Mouse (Mus musculus) neural tube, embryonic 13.5 days (tissue): Measurements from ENCODE around the gene Cys1. TPM values are rescaled to one million over a fixed set of nuclear protein-coding genes. Genes with fewer than 3 reads are reported as not detected.
"Not testable (repeated sequence)": the region's sequence is repeated elsewhere in the genome, so short reads cannot be mapped to it uniquely, and the experiment has no call there.

Experiments used
- ATAC-seq: fragments of 200-750 bp; cut with Nextera tagmentation; 2 replicates; pipeline ENCODE4 v1.8.0; 2017; ENCODE audit warnings: low read depth, mild to moderate bottlenecking, moderate TSS enrichment, moderate library complexity
- H3K27ac ChIP-seq: fragments of 300-500 bp; sonication (generic); replicated peaks from 2 replicates; pipeline ENCODE4 v1.5.1; 2015; ENCODE audit warnings: moderate library complexity, mild to moderate bottlenecking, inconsistent platforms
- H3K27me3 ChIP-seq: fragments of 300-500 bp; sonication (generic); 2 replicates; pipeline ENCODE4 v1.6.1; 2015; ENCODE audit warnings: mild to moderate bottlenecking, inconsistent platforms
- H3K36me3 ChIP-seq: fragments of 300-500 bp; sonication (generic); 2 replicates; pipeline ENCODE4 v1.6.1; 2015; ENCODE audit warnings: mild to moderate bottlenecking, inconsistent platforms
- H3K4me1 ChIP-seq: fragments of 300-500 bp; sonication (generic); replicated peaks from 2 replicates; pipeline ENCODE4 v1.6.1; 2015; ENCODE audit warnings: inconsistent platforms
- H3K4me2 ChIP-seq: fragments of 300-500 bp; sonication (generic); 2 replicates; pipeline ENCODE4 v1.6.1; 2015; ENCODE audit warnings: inconsistent platforms, mild to moderate bottlenecking, moderate library complexity
- H3K4me3 ChIP-seq: fragments of 300-500 bp; sonication (generic); 2 replicates; pipeline ENCODE4 v1.5.1; 2015; ENCODE audit warnings: mild to moderate bottlenecking, inconsistent platforms
- H3K9ac ChIP-seq: fragments of 300-500 bp; sonication (generic); 2 replicates; pipeline ENCODE4 v1.6.1; 2015; ENCODE audit warnings: moderate library complexity, mild to moderate bottlenecking, inconsistent platforms
- H3K9me3 ChIP-seq: fragments of 300-500 bp; sonication (generic); 2 replicates; pipeline ENCODE4 v1.6.1; 2016; ENCODE audit warnings: inconsistent platforms
- WGBS: fragments of 180-500 bp; shearing (Covaris S2); methylation state at CpG from one replicate; pipeline ENCODE4 v1.1.7; 2015; 5-methylcytosine and 5-hydroxymethylcytosine counted together
- polyA plus RNA-seq: library from polyadenylated mRNA; unstranded; fragments of >200 nt; fragmentation: Nextera tagmentation; extraction: Ambion mirVana; gene quantifications from 2 replicates; pipeline ENCODE4 v1.2.1, GENCODE M21; 2015

The Cys1 gene
- polyA plus RNA-seq, 1 experiment from 2014 or later = 1.8 TPM

DNA sequence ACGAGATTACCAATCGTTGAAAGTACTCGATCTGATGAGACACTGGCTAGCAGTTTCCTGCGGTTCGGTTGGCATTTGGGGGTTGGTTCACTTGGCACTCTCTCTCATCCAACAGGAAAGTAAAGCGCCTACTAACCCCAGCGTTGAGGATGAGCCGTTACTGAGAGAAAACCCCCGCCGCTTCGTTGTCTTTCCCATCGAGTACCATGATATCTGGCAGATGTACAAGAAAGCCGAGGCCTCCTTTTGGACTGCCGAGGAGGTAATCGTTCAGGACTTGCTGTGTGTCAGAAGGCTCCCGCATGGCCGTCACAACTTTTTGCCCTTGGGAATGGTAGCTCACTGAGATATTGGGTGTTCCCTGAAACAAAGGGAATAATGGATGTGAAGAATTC lies 27.2 kb upstream of the Cys1 start:
- Histone ChIP-seq H3K4me2 (peak overlapping the region; percentile 74), H3K4me3 (peak overlapping the region; percentile 85), H3K4me1 (peaks cover 35% of the 10 kb centered on the region), H3K27me3 (peaks cover 15% of the 10 kb centered on the region), H3K9ac (peak overlapping the region; percentile 79), H3K36me3 (0 out of 2 replicates have a peak, but pooled peaks cover 4% of the 10 kb centered on the region), H3K9me3 (no peaks in the 10 kb centered on the region), H3K27ac (no peak overlapping the region)
- ATAC-seq = no peak
- WGBS = under 1% methylated on average over 17 of the region's 17 CpGs

GRCm38 (mm10) chr12:24707954-24708823 lies 26.6 kb upstream of the Cys1 start, which contains the start of gene Rrm2:
Gene Rrm2, plus strand, starts transcription at chr12:24708241.
- H3K4me2 ChIP-seq = peak within 1 kb of the TSS; percentile 74
- WGBS = under 1% methylated on average over 83 of the region's 83 CpGs
- 0 out of 2 replicates have a peak, but pooled peaks cover 4% of the 10 kb centered on the region for H3K36me3 ChIP-seq
- H3K9ac ChIP-seq = peak within 1 kb of the TSS; percentile 79
- peak within 1 kb of the TSS; percentile 85 for H3K4me3 ChIP-seq
- peaks cover 35% of the 10 kb centered on the region for H3K4me1 ChIP-seq
- H3K27ac ChIP-seq = peak within 1 kb of the TSS; percentile 61
- H3K9me3 ChIP-seq = no peaks in the 10 kb centered on the region
- H3K27me3 ChIP-seq = peaks cover 15% of the 10 kb centered on the region
- peak; percentile 93 for ATAC-seq

- Histone ChIP-seq H3K27ac (no peak overlapping the region), H3K4me1 (peaks cover 35% of the 10 kb centered on the region), H3K36me3 (0 out of 2 replicates have a peak, but pooled peaks cover under 1% of the 10 kb centered on the region), H3K4me3 (peak overlapping the region; percentile 85), H3K9ac (peak overlapping the region; percentile 38; the same call in 1 of the 2 replicates), H3K4me2 (peak overlapping the region; percentile 74), H3K27me3 (peaks cover 15% of the 10 kb centered on the region), H3K9me3 (no peaks in the 10 kb centered on the region)
- WGBS = 0% methylated on average over 9 of the region's 9 CpGs
- no peak; the same call in 1 of the 2 replicates for ATAC-seq
Measured at GRCm38 (mm10) chr12:24707480-24707802, 25.8 kb upstream of the Cys1 start.

- Histone ChIP-seq H3K9me3 (no peaks in the 10 kb centered on the region), H3K36me3 (no peaks in the 10 kb centered on the region), H3K4me3 (peak overlapping the region; percentile 85), H3K27ac (no peak overlapping the region), H3K4me2 (peak overlapping the region; percentile 74), H3K4me1 (peaks cover 35% of the 10 kb centered on the region), H3K9ac (peak overlapping the region; percentile 34; the same call in 1 of the 2 replicates), H3K27me3 (peaks cover 15% of the 10 kb centered on the region)
- ATAC-seq = no peak
- under 1% methylated on average over 27 of the region's 27 CpGs for WGBS
Measured at GRCm38 (mm10) chr12:24706764-24707479, 25.3 kb upstream of the Cys1 start.

- H3K36me3 ChIP-seq = no peaks in the 10 kb centered on the region
- no peak overlapping the region for H3K4me3 ChIP-seq
- no peak overlapping the region for H3K4me2 ChIP-seq
- H3K9ac ChIP-seq = no peak overlapping the region
- H3K27ac ChIP-seq = no peak overlapping the region
- no peak for ATAC-seq
- 85% methylated on average over 15 of the region's 15 CpGs for WGBS
- H3K9me3 ChIP-seq = no peaks in the 10 kb centered on the region
- H3K27me3 ChIP-seq = peaks cover 15% of the 10 kb centered on the region
- H3K4me1 ChIP-seq = peaks cover 34% of the 10 kb centered on the region
Measured at GRCm38 (mm10) chr12:24705502-24706263, 24.1 kb upstream of the Cys1 start.

- Histone ChIP-seq H3K9ac (no peak overlapping the region), H3K27ac (no peak overlapping the region), H3K36me3 (no peaks in the 10 kb centered on the region), H3K4me1 (peaks cover 17% of the 10 kb centered on the region), H3K4me3 (no peak overlapping the region), H3K9me3 (no peaks in the 10 kb centered on the region), H3K4me2 (no peak overlapping the region), H3K27me3 (peaks cover 15% of the 10 kb centered on the region)
- ATAC-seq = no peak
- 78% methylated on average over 3 of the region's 3 CpGs for WGBS
Measured at GRCm38 (mm10) chr12:24703013-24703412, 21.4 kb upstream of the Cys1 start.

GRCm38 (mm10) chr12:24701621-24702020 lies 20.0 kb upstream of the Cys1 start:
- H3K4me2 ChIP-seq, H3K4me3 ChIP-seq, H3K4me1 ChIP-seq, H3K9ac ChIP-seq, H3K9me3 ChIP-seq, H3K36me3 ChIP-seq, H3K27me3 ChIP-seq, ATAC-seq, H3K27ac ChIP-seq: not testable (repeated sequence)
- WGBS = 89% methylated on average over 9 of the region's 9 CpGs

- no peak overlapping the region for H3K9ac ChIP-seq
- no peaks in the 10 kb centered on the region for H3K27me3 ChIP-seq
- no peak overlapping the region for H3K27ac ChIP-seq
- no peaks in the 10 kb centered on the region for H3K36me3 ChIP-seq
- 71% methylated on average over 10 of the region's 10 CpGs for WGBS
- H3K4me3 ChIP-seq = no peak overlapping the region
- H3K4me2 ChIP-seq = no peak overlapping the region
- H3K9me3 ChIP-seq = no peaks in the 10 kb centered on the region
- no peak for ATAC-seq
- H3K4me1 ChIP-seq = no peaks in the 10 kb centered on the region
Measured at GRCm38 (mm10) chr12:24699578-24699977, 18.0 kb upstream of the Cys1 start.

GRCm38 (mm10) chr12:24698514-24698913 lies 16.9 kb upstream of the Cys1 start:
- Histone ChIP-seq H3K4me3 (no peak overlapping the region), H3K36me3 (no peaks in the 10 kb centered on the region), H3K27ac (no peak overlapping the region), H3K9me3 (no peaks in the 10 kb centered on the region), H3K4me2 (no peak overlapping the region), H3K4me1 (no peaks in the 10 kb centered on the region), H3K27me3 (no peaks in the 10 kb centered on the region), H3K9ac (no peak overlapping the region)
- no peak for ATAC-seq
- 76% methylated on average over 3 of the region's 3 CpGs for WGBS

DNA sequence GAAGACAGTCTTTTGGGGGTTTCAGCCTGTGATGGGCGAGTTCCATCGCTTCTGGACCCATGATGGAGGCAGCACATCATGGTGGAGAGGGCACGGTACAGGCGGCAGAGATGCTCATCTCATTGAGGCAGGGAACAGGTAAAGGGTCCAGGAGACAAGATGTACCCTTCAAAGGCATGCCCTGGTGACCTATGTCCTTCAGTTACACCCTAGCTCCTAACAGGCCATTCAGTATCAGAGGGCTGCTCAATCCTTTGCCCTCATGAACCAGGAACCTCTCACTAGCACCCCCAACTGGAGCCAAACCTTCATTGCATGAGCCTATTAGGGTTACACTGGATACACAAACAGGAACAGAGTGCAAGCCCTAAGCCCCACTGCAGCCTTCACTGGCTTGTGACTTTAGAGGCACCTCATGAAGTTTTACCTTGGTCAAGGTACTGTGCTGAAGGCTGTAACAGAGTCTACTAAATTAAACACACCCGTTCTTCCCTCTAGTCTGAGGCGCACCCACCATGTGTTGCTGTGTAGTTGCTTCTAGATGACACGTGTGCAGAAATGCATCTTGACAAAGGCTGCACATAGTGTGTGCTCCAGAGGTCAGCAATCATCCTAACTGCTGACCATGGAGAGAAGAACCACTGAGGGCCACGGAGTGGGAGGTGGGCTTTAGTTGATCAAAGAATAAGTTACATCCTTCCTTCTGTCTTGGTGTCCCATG lies 16.0 kb upstream of the Cys1 start:
- Histone ChIP-seq H3K9me3 (no peaks in the 10 kb centered on the region), H3K27ac (no peak overlapping the region), H3K4me3 (no peak overlapping the region), H3K27me3 (no peaks in the 10 kb centered on the region), H3K9ac (no peak overlapping the region), H3K4me2 (peak overlapping the region; percentile 39), H3K36me3 (no peaks in the 10 kb centered on the region), H3K4me1 (no peaks in the 10 kb centered on the region)
- ATAC-seq = peak; percentile 73
- WGBS = 66% methylated on average over 8 of the region's 8 CpGs
